Mouse (Mus musculus) heart, embryonic 11.5 days (tissue): ENCODE measurements around the gene Mbtps1. TPM values are rescaled to one million over a fixed set of nuclear protein-coding genes. Genes with fewer than 3 reads are reported as not detected.

Experiments
- ATAC-seq: fragments of 200-750 bp; cut with Nextera tagmentation; replicated peaks from 2 replicates; pipeline ENCODE4 v1.8.0; 2017; ENCODE audit warnings: moderate library complexity; ENCODE audit not compliant: insufficient number of reproducible peaks, low FRiP score, low TSS enrichment
- H3K27ac ChIP-seq: fragments of 300-500 bp; sonication (generic); 2 replicates; pipeline ENCODE4 v1.5.1; 2014; ENCODE audit warnings: mild to moderate bottlenecking, low read depth, low read length
- H3K27me3 ChIP-seq: fragments of 300-500 bp; sonication (generic); 2 replicates; pipeline ENCODE4 v1.6.1; 2014; ENCODE audit warnings: mild to moderate bottlenecking, low read length, mixed read lengths; ENCODE audit not compliant: control insufficient read depth, insufficient read depth
- H3K36me3 ChIP-seq: fragments of 300-500 bp; sonication (generic); 2 replicates; pipeline ENCODE4 v1.6.1; 2014; ENCODE audit warnings: mild to moderate bottlenecking, low read length, moderate library complexity, mixed read lengths; ENCODE audit not compliant: control insufficient read depth, insufficient read depth
- H3K4me1 ChIP-seq: fragments of 300-500 bp; sonication (generic); 2 replicates; pipeline ENCODE4 v1.6.1; 2014; ENCODE audit warnings: low read length; ENCODE audit not compliant: control insufficient read depth, insufficient read depth
- H3K4me2 ChIP-seq: fragments of 300-500 bp; sonication (generic); 2 replicates; pipeline ENCODE4 v1.6.1; 2014; ENCODE audit warnings: mild to moderate bottlenecking, moderate library complexity
- H3K4me3 ChIP-seq: fragments of 300-500 bp; sonication (generic); 2 replicates; pipeline ENCODE4 v1.5.1; 2014; ENCODE audit warnings: low read depth, low read length
- H3K9ac ChIP-seq: fragments of 300-500 bp; sonication (generic); 2 replicates; pipeline ENCODE4 v1.6.1; 2014; ENCODE audit warnings: mild to moderate bottlenecking, low read depth, low read length, moderate library complexity
- H3K9me3 ChIP-seq: fragments of 300-500 bp; sonication (generic); replicated peaks from 2 replicates; pipeline ENCODE4 v1.6.1; 2016; ENCODE audit warnings: low read length; ENCODE audit not compliant: control insufficient read depth
- WGBS: fragments of 180-500 bp; shearing (Covaris S2); extraction: QIAGEN DNeasy Blood & Tissue Kit; methylation state at CpG from one replicate; pipeline ENCODE4 v1.1.7; 2014; ENCODE audit not compliant: insufficient replicate concordance; 5-methylcytosine and 5-hydroxymethylcytosine counted together
- polyA plus RNA-seq: library from polyadenylated mRNA; unstranded; fragments of >200 nt; fragmentation: Nextera tagmentation; extraction: Ambion mirVana; gene quantifications from 2 replicates; pipeline ENCODE4 v1.2.1, GENCODE M21; 2014

Gene Mbtps1
- polyA plus RNA-seq, 1 experiment from 2014 or later = 63.6 TPM

DNA sequence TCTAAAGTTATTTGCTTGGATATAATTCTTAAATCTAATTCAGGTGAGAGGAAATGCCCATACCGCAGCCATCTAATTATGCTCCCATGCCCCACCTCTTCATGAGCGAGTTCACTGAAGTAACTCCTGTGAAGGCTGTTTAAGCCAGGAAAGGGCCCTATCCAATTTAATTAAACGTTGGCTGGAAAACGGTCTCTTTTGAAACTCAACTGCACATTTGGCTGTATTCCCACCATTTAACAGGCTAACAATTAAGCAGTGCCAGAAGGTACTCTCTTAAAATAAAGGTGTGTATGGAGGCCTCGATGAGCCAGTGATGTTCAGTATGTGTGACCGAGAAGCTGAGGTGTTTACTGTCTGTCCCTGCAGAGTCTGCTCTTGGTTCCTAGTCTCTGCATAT, 2.7 kb downstream of the Mbtps1 start:
- 92% methylated on average over 6 of the region's 6 CpGs for WGBS
- no peaks in the 10 kb centered on the region for H3K36me3 ChIP-seq
- H3K9ac ChIP-seq = no peak overlapping the region
- no peak overlapping the region for H3K4me2 ChIP-seq
- H3K27me3 ChIP-seq = no peaks in the 10 kb centered on the region
- no peak for ATAC-seq
- H3K4me3 ChIP-seq = no peak overlapping the region
- H3K4me1 ChIP-seq = peaks cover 23% of the 10 kb centered on the region
- H3K27ac ChIP-seq = no peak overlapping the region
- no peaks in the 10 kb centered on the region for H3K9me3 ChIP-seq

DNA sequence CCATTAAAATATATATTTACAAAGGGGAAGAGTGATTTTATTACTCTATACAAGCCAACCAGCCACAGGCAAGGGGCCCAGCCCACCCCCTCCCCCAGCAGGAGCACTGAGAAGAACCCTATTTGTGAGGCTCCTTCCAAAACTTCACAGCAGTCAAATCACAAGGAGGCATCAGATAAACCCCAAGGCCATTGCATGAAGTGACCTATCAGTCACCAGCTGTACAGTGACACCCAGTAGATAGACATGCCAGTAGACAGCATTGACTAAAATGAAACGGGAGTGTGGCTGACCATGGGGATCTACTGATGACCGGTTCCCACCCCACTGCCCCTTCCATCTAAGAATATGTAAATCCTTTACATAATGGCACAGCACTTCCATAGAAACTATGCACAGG, 5.6 kb downstream of the Mbtps1 start:
- no peak for ATAC-seq
- no peak overlapping the region for H3K4me2 ChIP-seq
- 51% methylated on average over 2 of the region's 2 CpGs for WGBS

DNA sequence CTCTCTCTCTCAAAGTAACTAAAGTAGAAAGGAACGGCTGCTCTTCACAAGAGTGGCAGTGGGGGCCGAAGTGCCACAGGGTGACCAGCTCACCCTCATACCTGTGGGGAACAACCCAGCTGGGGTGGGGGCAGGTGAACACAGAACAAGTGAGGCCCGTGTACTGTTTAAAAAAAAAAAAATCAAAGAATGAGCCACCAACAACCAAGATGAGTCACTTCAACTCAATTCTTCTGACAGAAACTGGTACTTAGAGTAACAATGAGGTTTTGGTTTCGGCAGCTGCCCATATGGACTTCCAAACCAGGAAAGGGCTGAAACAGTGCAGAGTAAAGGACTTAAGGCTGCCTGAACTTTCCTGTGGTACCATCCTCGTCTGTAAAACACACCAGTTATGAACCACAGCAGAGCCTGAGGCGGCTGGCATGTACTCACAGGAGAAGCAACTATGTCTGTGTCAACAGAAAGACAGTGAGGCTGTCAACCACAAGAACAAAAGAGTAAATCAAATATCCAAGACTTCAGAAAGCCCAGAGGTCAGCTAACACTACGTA, 9.9 kb downstream of the Mbtps1 start:
- Histone ChIP-seq H3K4me3 (no peak overlapping the region), H3K27me3 (no peaks in the 10 kb centered on the region), H3K36me3 (peaks cover 11% of the 10 kb centered on the region; the same call in 1 of the 2 replicates), H3K4me1 (peaks cover 3% of the 10 kb centered on the region; the same call in 1 of the 2 replicates), H3K27ac (no peak overlapping the region), H3K9me3 (no peaks in the 10 kb centered on the region), H3K9ac (no peak overlapping the region), H3K4me2 (no peak overlapping the region)
- whole genome bisulfite sequencing = 83% methylated on average over 7 of the region's 7 CpGs
- no peak for ATAC-seq

More for the DNA sequence above, 5.6 kb downstream of the Mbtps1 start:
- H3K27me3 ChIP-seq = no peaks in the 10 kb centered on the region
- no peak overlapping the region for H3K9ac ChIP-seq
- peaks cover 19% of the 10 kb centered on the region for H3K4me1 ChIP-seq
- no peak overlapping the region for H3K27ac ChIP-seq
- no peaks in the 10 kb centered on the region for H3K9me3 ChIP-seq
- no peak overlapping the region for H3K4me3 ChIP-seq
- H3K36me3 ChIP-seq = no peaks in the 10 kb centered on the region

DNA sequence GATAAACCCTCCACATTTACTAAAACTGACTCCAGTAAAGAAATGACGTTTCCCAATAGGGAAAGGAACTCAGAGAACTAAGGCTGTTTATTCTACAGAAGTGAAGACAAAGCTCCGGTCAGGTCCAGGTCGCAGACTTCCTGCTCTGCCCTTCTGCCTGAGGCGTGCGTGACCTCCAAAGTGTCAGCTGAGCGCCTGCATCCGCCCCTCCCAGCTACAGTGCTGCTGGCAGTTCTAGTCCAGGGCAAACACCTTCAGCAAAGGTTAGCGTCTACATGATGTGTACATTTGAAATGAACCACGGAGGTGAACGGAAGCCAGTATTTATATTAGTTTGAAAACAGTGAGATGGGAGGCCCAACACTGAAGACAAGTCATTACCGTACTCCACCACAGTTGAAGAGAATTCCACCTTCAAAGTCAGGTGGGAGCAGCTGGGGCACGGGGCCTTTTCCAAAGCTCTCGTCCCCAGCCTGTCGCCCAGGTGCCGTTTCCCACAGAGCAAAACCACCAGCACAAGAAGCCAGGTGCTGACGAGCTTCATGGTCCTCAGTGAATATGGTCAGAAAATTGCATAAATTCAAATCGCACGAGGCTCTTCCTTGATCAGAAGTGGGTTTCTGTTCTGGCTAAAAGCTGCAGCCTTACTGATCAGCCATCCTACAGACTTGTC, 11.4 kb downstream of the Mbtps1 start:
- 79% methylated on average over 18 of the region's 18 CpGs for WGBS
- peaks cover 14% of the 10 kb centered on the region; the same call in 1 of the 2 replicates for H3K36me3 ChIP-seq
- no peak for ATAC-seq
- no peaks in the 10 kb centered on the region for H3K27me3 ChIP-seq
- H3K4me1 ChIP-seq = peaks cover 3% of the 10 kb centered on the region; the same call in 1 of the 2 replicates
- no peak overlapping the region for H3K4me2 ChIP-seq
- H3K27ac ChIP-seq = no peak overlapping the region
- no peak overlapping the region for H3K4me3 ChIP-seq
- no peaks in the 10 kb centered on the region for H3K9me3 ChIP-seq
- H3K9ac ChIP-seq = no peak overlapping the region

DNA sequence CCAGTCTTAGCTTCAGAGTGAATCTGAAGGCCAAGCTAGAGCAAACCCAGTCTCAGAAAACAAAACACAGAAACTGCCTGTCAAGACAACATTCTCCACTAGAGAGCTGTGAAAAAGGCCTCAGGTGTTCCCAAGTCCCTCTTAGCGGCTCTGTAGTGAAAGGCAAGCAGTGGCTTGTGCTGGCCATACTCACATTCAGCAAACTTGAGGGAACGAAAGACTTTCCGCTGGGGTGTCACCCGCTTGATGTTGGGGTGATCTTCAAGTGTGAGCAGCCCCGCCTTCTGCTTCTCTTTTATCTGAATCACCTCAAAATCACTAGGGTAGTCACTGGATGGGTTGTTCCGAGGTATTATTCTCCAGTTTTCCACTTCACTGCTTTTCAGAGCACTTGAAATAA, 12.7 kb downstream of the Mbtps1 start:
- Histone ChIP-seq H3K27ac (no peak overlapping the region), H3K4me3 (no peak overlapping the region), H3K36me3 (peaks cover 21% of the 10 kb centered on the region), H3K4me1 (peaks cover 3% of the 10 kb centered on the region; the same call in 1 of the 2 replicates), H3K9me3 (no peaks in the 10 kb centered on the region), H3K4me2 (no peak overlapping the region), H3K27me3 (no peaks in the 10 kb centered on the region), H3K9ac (no peak overlapping the region)
- no peak for ATAC-seq
- 92% methylated on average over 6 of the region's 6 CpGs for WGBS

DNA sequence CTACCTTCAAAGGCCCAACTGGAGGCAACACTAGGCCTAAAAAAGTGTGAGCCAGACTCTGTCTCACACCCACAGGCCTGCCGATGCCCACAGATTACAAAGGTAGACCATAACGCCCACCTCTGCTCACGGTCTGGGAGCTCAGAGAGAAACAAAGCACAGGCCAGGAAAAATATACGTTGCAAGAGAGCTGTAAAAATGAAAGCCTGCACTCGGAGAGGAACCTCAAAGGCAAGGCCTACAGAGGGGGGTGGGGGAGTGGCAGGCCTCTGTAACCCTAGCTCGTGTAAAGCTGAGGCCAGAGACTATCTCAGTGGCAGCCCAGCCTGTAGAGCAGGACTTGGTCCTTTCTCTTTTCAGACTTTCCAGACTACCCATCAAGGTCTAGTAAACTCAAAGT, 13.4 kb downstream of the Mbtps1 start:
- H3K9me3 ChIP-seq = no peaks in the 10 kb centered on the region
- no peak for ATAC-seq
- H3K4me3 ChIP-seq = no peak overlapping the region
- peaks cover 3% of the 10 kb centered on the region; the same call in 1 of the 2 replicates for H3K4me1 ChIP-seq
- WGBS = 80% methylated on average over 6 of the region's 6 CpGs
- no peaks in the 10 kb centered on the region for H3K27me3 ChIP-seq
- H3K4me2 ChIP-seq = no peak overlapping the region
- no peak overlapping the region for H3K27ac ChIP-seq
- no peak overlapping the region for H3K9ac ChIP-seq
- peaks cover 23% of the 10 kb centered on the region for H3K36me3 ChIP-seq

DNA sequence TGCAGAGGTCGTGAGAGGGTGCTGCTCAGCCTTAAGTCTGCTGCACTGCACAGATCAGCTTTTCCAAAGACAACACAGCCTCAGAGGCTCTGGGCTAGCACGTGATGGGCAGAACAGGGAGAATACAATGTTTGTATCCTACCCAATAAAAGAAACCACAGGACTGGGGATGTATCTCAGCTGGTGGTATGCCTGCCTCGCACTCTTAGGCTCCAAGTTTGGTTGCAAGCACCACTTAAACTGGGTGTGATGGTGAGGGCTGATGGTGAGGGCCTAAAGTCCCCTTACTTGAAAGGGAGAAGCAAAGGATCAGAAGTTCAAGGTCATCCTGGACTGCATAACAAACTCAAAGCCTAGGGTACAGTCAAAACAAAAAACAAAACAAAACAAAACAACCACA, 13.9 kb downstream of the Mbtps1 start:
- Histone ChIP-seq H3K4me3 (no peak overlapping the region), H3K36me3 (peaks cover 28% of the 10 kb centered on the region), H3K4me2 (no peak overlapping the region), H3K27me3 (no peaks in the 10 kb centered on the region), H3K9ac (no peak overlapping the region), H3K27ac (no peak overlapping the region), H3K9me3 (no peaks in the 10 kb centered on the region), H3K4me1 (peaks cover 3% of the 10 kb centered on the region; the same call in 1 of the 2 replicates)
- no peak for ATAC-seq
- WGBS = 82% methylated on average over 3 of the region's 3 CpGs

DNA sequence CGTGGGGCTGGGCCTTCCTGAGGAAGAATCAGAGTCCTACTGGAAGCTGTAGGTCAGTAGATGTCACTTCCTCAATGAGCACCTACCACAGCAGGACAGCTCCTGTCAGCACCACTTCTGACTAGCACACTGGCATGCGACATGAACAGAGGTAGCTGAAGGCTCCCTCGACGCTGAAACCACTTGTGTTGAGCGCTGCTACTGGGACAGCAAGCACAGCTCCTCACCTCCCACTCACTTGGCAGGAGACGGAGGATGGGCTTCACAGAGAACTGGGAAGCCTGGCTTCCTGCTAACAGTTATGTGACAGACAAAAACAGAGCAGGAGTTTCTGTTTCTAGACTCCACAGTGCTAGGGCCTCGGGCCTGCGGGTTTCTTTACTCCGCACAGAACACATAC, 26.6 kb downstream of the Mbtps1 start:
- peaks cover 44% of the 10 kb centered on the region for H3K36me3 ChIP-seq
- no peaks in the 10 kb centered on the region for H3K27me3 ChIP-seq
- no peak overlapping the region for H3K9ac ChIP-seq
- no peak overlapping the region for H3K4me2 ChIP-seq
- 62% methylated on average over 9 of the region's 9 CpGs for WGBS
- no peaks in the 10 kb centered on the region for H3K9me3 ChIP-seq
- no peak overlapping the region for H3K27ac ChIP-seq
- H3K4me1 ChIP-seq = peaks cover 8% of the 10 kb centered on the region; the same call in 1 of the 2 replicates
- H3K4me3 ChIP-seq = no peak overlapping the region
- no peak for ATAC-seq

DNA sequence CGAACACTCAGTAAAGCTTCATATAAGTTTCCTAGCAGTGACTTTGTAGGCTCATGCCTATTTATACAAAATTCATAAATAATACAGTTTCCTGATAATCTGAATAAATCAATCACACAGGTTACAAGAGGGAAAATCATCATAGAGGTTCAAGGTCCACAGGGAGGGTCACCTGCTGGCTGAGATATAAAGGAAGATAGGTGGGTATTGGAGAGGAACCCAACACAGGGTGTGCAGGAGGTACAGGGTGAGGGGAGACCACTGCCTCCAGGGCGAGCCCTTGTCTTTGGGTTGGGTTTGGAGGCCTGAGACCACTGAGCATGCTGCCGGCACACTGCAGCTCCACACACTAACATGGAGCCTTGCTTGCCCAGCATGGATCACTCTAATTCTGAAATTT, 27.1 kb downstream of the Mbtps1 start:
- Histone ChIP-seq H3K4me3 (no peak overlapping the region), H3K4me1 (peaks cover 8% of the 10 kb centered on the region; the same call in 1 of the 2 replicates), H3K27me3 (no peaks in the 10 kb centered on the region), H3K36me3 (peaks cover 42% of the 10 kb centered on the region), H3K27ac (no peak overlapping the region), H3K9me3 (no peaks in the 10 kb centered on the region), H3K9ac (no peak overlapping the region), H3K4me2 (no peak overlapping the region)
- 89% methylated on average over 3 of the region's 3 CpGs for WGBS
- no peak for ATAC-seq
